Mouse (Mus musculus): ENCODE measurements at regions not wholly inside any gene's neighbourhood (a gene's known extent, or its start where the extent isn't known, plus 50 kb on each side); places are given as distances from the start of the nearest gene placed in this dataset.
A peak's percentile ranks its signal among the peaks of the same experiment; 100 is the strongest.

- 2% methylated on average over 2 of the region's 2 CpGs for WGBS
- peaks cover 34% of the 10 kb centered on the region for H3K4me1 ChIP-seq (replicated peaks; ENCODE audit: control insufficient read depth, insufficient read depth, low read length)
Observed at GRCm38 (mm10) chr16:92927662-92928061, 101.7 kb upstream of the Runx1 start.

GRCm38 (mm10) chr16:92926853-92927252 lies 100.9 kb upstream of the Runx1 start:
- no peaks in the 10 kb centered on the region for H3K36me3 ChIP-seq (ENCODE audit: control insufficient read depth, insufficient read depth, low read length)
- DNase-seq: no peak
- peaks cover 34% of the 10 kb centered on the region for H3K4me1 ChIP-seq (replicated peaks; ENCODE audit: control insufficient read depth, insufficient read depth, low read length)
- no peak overlapping the region for H3K4me3 ChIP-seq (ENCODE audit: control insufficient read depth, insufficient read depth, low read length)
- TF ChIP-seq POLR2A (IDR thresholded peaks at IDR 0.05; ENCODE audit: control insufficient read depth, extremely low read depth, insufficient read depth, low read length, poor library complexity) (no peak), CTCF (IDR thresholded peaks at IDR 0.05; ENCODE audit: borderline replicate concordance, control insufficient read depth, extremely low read depth, insufficient read depth, low read length, poor library complexity) (no peak)
- no peak overlapping the region for H3K27ac ChIP-seq (ENCODE audit: control insufficient read depth, insufficient read depth, low read length)
- H3K27me3 ChIP-seq (ENCODE audit: control insufficient read depth, insufficient read depth, low read length): no peaks in the 10 kb centered on the region; the same call in 1 of the 2 replicates
- WGBS: 34% methylated on average over 5 of the region's 5 CpGs

More at GRCm38 (mm10) chr16:92927662-92928061, 101.7 kb upstream of the Runx1 start:
- TF ChIP-seq POLR2A (IDR thresholded peaks at IDR 0.05; ENCODE audit: control insufficient read depth, extremely low read depth, insufficient read depth, low read length, poor library complexity) (no peak), CTCF (IDR thresholded peaks at IDR 0.05; ENCODE audit: borderline replicate concordance, control insufficient read depth, extremely low read depth, insufficient read depth, low read length, poor library complexity) (no peak)
- Histone ChIP-seq H3K36me3 (ENCODE audit: control insufficient read depth, insufficient read depth, low read length) (no peaks in the 10 kb centered on the region), H3K27me3 (ENCODE audit: control insufficient read depth, insufficient read depth, low read length) (no peaks in the 10 kb centered on the region; the same call in 1 of the 2 replicates), H3K27ac (ENCODE audit: control insufficient read depth, insufficient read depth, low read length) (no peak overlapping the region), H3K4me3 (ENCODE audit: control insufficient read depth, insufficient read depth, low read length) (no peak overlapping the region)
- peak; percentile 76 for DNase-seq

- H3K36me3 ChIP-seq (ENCODE audit: control insufficient read depth, insufficient read depth, low read length): no peaks in the 10 kb centered on the region
- no peaks in the 10 kb centered on the region; the same call in 1 of the 2 replicates for H3K27me3 ChIP-seq (ENCODE audit: control insufficient read depth, insufficient read depth, low read length)
- 64% methylated on average over 4 of the region's 4 CpGs for WGBS
- no peak overlapping the region for H3K27ac ChIP-seq (ENCODE audit: control insufficient read depth, insufficient read depth, low read length)
- TF ChIP-seq POLR2A (IDR thresholded peaks at IDR 0.05; ENCODE audit: control insufficient read depth, extremely low read depth, insufficient read depth, low read length, poor library complexity) (no peak), CTCF (IDR thresholded peaks at IDR 0.05; ENCODE audit: borderline replicate concordance, control insufficient read depth, extremely low read depth, insufficient read depth, low read length, poor library complexity) (no peak)
- peaks cover 8% of the 10 kb centered on the region for H3K4me1 ChIP-seq (replicated peaks; ENCODE audit: control insufficient read depth, insufficient read depth, low read length)
- no peak for DNase-seq
- H3K4me3 ChIP-seq (ENCODE audit: control insufficient read depth, insufficient read depth, low read length): no peak overlapping the region
Observed at GRCm38 (mm10) chr16:92920947-92921346, 95.0 kb upstream of the Runx1 start.

- no peak for DNase-seq
- H3K4me1 ChIP-seq (replicated peaks; ENCODE audit: control insufficient read depth, insufficient read depth, low read length): no peaks in the 10 kb centered on the region
- no peaks in the 10 kb centered on the region for H3K36me3 ChIP-seq (ENCODE audit: control insufficient read depth, insufficient read depth, low read length)
- TF ChIP-seq POLR2A (IDR thresholded peaks at IDR 0.05; ENCODE audit: control insufficient read depth, extremely low read depth, insufficient read depth, low read length, poor library complexity) (no peak), CTCF (IDR thresholded peaks at IDR 0.05; ENCODE audit: borderline replicate concordance, control insufficient read depth, extremely low read depth, insufficient read depth, low read length, poor library complexity) (no peak)
- no peak overlapping the region for H3K27ac ChIP-seq (ENCODE audit: control insufficient read depth, insufficient read depth, low read length)
- H3K4me3 ChIP-seq (ENCODE audit: control insufficient read depth, insufficient read depth, low read length): no peak overlapping the region
- 90% methylated on average over 2 of the region's 2 CpGs for WGBS
- H3K27me3 ChIP-seq (ENCODE audit: control insufficient read depth, insufficient read depth, low read length): no peaks in the 10 kb centered on the region
Observed at GRCm38 (mm10) chr16:92917356-92917755, 91.4 kb upstream of the Runx1 start.

GRCm38 (mm10) chr16:92915651-92916050 lies 89.7 kb upstream of the Runx1 start:
- H3K4me3 ChIP-seq (ENCODE audit: control insufficient read depth, insufficient read depth, low read length): no peak overlapping the region
- no peaks in the 10 kb centered on the region for H3K4me1 ChIP-seq (replicated peaks; ENCODE audit: control insufficient read depth, insufficient read depth, low read length)
- 93% methylated on average over 6 of the region's 6 CpGs for WGBS

GRCm38 (mm10) chr16:92906873-92907272 lies 80.9 kb upstream of the Runx1 start:
- no peak for DNase-seq
- Histone ChIP-seq H3K27ac (ENCODE audit: control insufficient read depth, insufficient read depth, low read length) (no peak overlapping the region), H3K4me1 (replicated peaks; ENCODE audit: control insufficient read depth, insufficient read depth, low read length) (peaks cover 6% of the 10 kb centered on the region), H3K4me3 (ENCODE audit: control insufficient read depth, insufficient read depth, low read length) (no peak overlapping the region), H3K36me3 (ENCODE audit: control insufficient read depth, insufficient read depth, low read length) (no peaks in the 10 kb centered on the region), H3K27me3 (ENCODE audit: control insufficient read depth, insufficient read depth, low read length) (no peaks in the 10 kb centered on the region)
- WGBS: 99% methylated on average over 4 of the region's 4 CpGs
- no peak for TF ChIP-seq CTCF (IDR thresholded peaks at IDR 0.05; ENCODE audit: borderline replicate concordance, control insufficient read depth, extremely low read depth, insufficient read depth, low read length, poor library complexity)
- TF ChIP-seq POLR2A (IDR thresholded peaks at IDR 0.05; ENCODE audit: control insufficient read depth, extremely low read depth, insufficient read depth, low read length, poor library complexity): no peak

More at GRCm38 (mm10) chr16:92915651-92916050, 89.7 kb upstream of the Runx1 start:
- no peak overlapping the region for H3K27ac ChIP-seq (ENCODE audit: control insufficient read depth, insufficient read depth, low read length)
- TF ChIP-seq CTCF (IDR thresholded peaks at IDR 0.05; ENCODE audit: borderline replicate concordance, control insufficient read depth, extremely low read depth, insufficient read depth, low read length, poor library complexity) (no peak), POLR2A (IDR thresholded peaks at IDR 0.05; ENCODE audit: control insufficient read depth, extremely low read depth, insufficient read depth, low read length, poor library complexity) (no peak)
- no peaks in the 10 kb centered on the region for H3K27me3 ChIP-seq (ENCODE audit: control insufficient read depth, insufficient read depth, low read length)
- no peaks in the 10 kb centered on the region for H3K36me3 ChIP-seq (ENCODE audit: control insufficient read depth, insufficient read depth, low read length)
- DNase-seq: no peak

- WGBS: 95% methylated on average over 6 of the region's 6 CpGs
- DNase-seq: no peak
- H3K4me3 ChIP-seq (ENCODE audit: control insufficient read depth, insufficient read depth, low read length): no peak overlapping the region
- H3K27me3 ChIP-seq (ENCODE audit: control insufficient read depth, insufficient read depth, low read length): no peaks in the 10 kb centered on the region
- H3K27ac ChIP-seq (ENCODE audit: control insufficient read depth, insufficient read depth, low read length): no peak overlapping the region
- peaks cover 6% of the 10 kb centered on the region for H3K4me1 ChIP-seq (replicated peaks; ENCODE audit: control insufficient read depth, insufficient read depth, low read length)
- no peaks in the 10 kb centered on the region for H3K36me3 ChIP-seq (ENCODE audit: control insufficient read depth, insufficient read depth, low read length)
- TF ChIP-seq POLR2A (IDR thresholded peaks at IDR 0.05; ENCODE audit: control insufficient read depth, extremely low read depth, insufficient read depth, low read length, poor library complexity): no peak
- no peak for TF ChIP-seq CTCF (IDR thresholded peaks at IDR 0.05; ENCODE audit: borderline replicate concordance, control insufficient read depth, extremely low read depth, insufficient read depth, low read length, poor library complexity)
Observed at GRCm38 (mm10) chr16:92905626-92906025, 79.7 kb upstream of the Runx1 start.
